ENCODE assay signal across 28 mouse cellular contexts in genomic region chr11:102329518-102329917, GRCm38 (mm10).
"Had no signal": no experiment of that assay in that cellular context is flagged by ENCODE, and none has a peak within 500 bp of the region (broad histone marks: within the 10 kb centered on the region; RNA-seq: fewer than 3 reads in every experiment).

No protein-coding gene starts in this region.

- H3K4me1 ChIP-seq: heart, embryonic 12.5 days; hindbrain, embryonic 10.5 days; hindbrain, embryonic 12.5 days; intestine, embryonic 15.5 days; limb, embryonic 10.5 days; limb, embryonic 12.5 days; liver, embryonic 13.5 days; liver, embryonic 15.5 days had no signal

- ATAC-seq: hindbrain, embryonic 16.5 days; inflammation-experienced regulatory T-cells, adult 6 months; intestine, embryonic 15.5 days; intestine, postnatal 0 days had no signal

- H3K27me3 ChIP-seq: hindbrain, embryonic 12.5 days; intestine, embryonic 15.5 days; limb, embryonic 12.5 days had no signal

- H3K9ac ChIP-seq: heart, embryonic 12.5 days; hindbrain, embryonic 12.5 days; hindbrain, embryonic 14.5 days; intestine, embryonic 15.5 days; limb, embryonic 12.5 days; liver, embryonic 13.5 days; liver, embryonic 15.5 days had no signal

- H3K36me3 ChIP-seq: heart, embryonic 10.5 days; heart, embryonic 12.5 days; hindbrain, embryonic 10.5 days; hindbrain, embryonic 12.5 days; intestine, embryonic 15.5 days; limb, embryonic 10.5 days; limb, embryonic 12.5 days; liver, embryonic 13.5 days; liver, embryonic 15.5 days had no signal

- DNase-seq: gastrocnemius, adult 2 months; gastrocnemius, postnatal 10 days; gastrocnemius, postnatal 25 days; heart, adult 18-20 months; heart, postnatal 10 days; heart, postnatal 4 days; kidney, adult 18-20 months; kidney, adult 8-10 months; kidney, postnatal 10 days; kidney, postnatal 25 days; kidney, postnatal 4 days; liver; liver, embryonic 13.5 days had no signal

- H3K4me2 ChIP-seq: heart, embryonic 12.5 days; hindbrain, embryonic 12.5 days; hindbrain, embryonic 14.5 days; intestine, embryonic 15.5 days; limb, embryonic 12.5 days; liver, embryonic 11.5 days; liver, embryonic 13.5 days; liver, embryonic 15.5 days had no signal

- H3K4me3 ChIP-seq: gastrocnemius, adult 2 months; heart, embryonic 10.5 days; heart, embryonic 12.5 days; hindbrain, embryonic 10.5 days; hindbrain, embryonic 12.5 days; intestine, embryonic 15.5 days; layer of hippocampus, adult 2 months; left cerebral cortex, adult 2 months; limb, embryonic 10.5 days; limb, embryonic 12.5 days; liver, embryonic 13.5 days; liver, embryonic 15.5 days had no signal

- H3K27ac ChIP-seq: gastrocnemius, adult 2 months; heart, embryonic 10.5 days; hindbrain, embryonic 10.5 days; hindbrain, embryonic 12.5 days; hindbrain, embryonic 14.5 days; intestine, embryonic 15.5 days; layer of hippocampus, adult 2 months; left cerebral cortex, adult 2 months; limb, embryonic 10.5 days; limb, embryonic 12.5 days; liver, embryonic 13.5 days; liver, embryonic 15.5 days had no signal

- H3K9me3 ChIP-seq: heart, embryonic 10.5 days; heart, embryonic 12.5 days; hindbrain, embryonic 10.5 days; hindbrain, embryonic 12.5 days; intestine, embryonic 15.5 days; limb, embryonic 10.5 days; limb, embryonic 12.5 days; liver, embryonic 13.5 days; liver, embryonic 15.5 days had no signal
